10 mouse cellular contexts compared by ENCODE assay signal in the genomic region with DNA sequence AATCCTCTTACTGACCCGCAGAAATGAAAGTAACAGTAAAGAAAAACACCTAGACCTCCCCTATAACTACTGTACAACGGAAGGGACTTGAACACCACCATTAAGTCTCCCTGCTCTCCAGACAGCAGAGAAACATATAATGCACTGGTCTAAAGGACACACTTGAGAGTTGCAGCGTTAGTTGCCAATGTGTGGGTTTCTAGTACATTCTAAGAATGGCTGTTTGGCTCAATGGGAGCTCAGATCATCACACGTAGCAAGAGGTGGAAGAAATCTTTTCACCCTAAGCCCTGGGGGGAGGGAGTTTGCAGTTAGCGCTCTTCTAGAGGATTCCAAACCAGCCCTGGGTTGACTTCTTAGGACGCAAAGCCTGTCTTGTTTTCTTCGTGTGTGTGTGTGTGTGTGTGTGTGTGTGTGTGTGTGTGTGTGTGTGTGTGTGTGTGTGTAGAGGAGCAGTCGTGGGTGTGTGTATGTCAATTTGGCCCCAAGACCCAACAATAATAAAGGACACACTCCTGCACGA. TPM values are rescaled to one million over a fixed set of nuclear protein-coding genes. Genes with fewer than 3 reads are reported as not detected.
A peak's percentile ranks its signal among the peaks of the same experiment; 100 is the strongest.
DNase-seq lines count a peak whose midpoint lies in the region; ATAC-seq and TF ChIP-seq lines count a peak whose summit lies in the region.
"Had no signal": no experiment of that assay in that cellular context is flagged by ENCODE, and none has a peak within 500 bp of the region (broad histone marks: within the 10 kb centered on the region; RNA-seq: fewer than 3 reads in every experiment).

No protein-coding gene starts in this region.

- TF ChIP-seq EP300 in heart, adult 2 months (IDR thresholded peaks at IDR 0.05; ENCODE audit: insufficient read depth, low read depth, low read length): no peak

- no peak for DNase-seq in heart, adult 2 months
- DNase-seq in heart, postnatal 25 days (ENCODE audit: low spot score): no peak
- peak; percentile 25 for DNase-seq in ES-CJ7 (ENCODE audit: low read depth, low spot score)
- no peak for DNase-seq in liver, embryonic 13.5 days
- no peak for DNase-seq in testis, postnatal 10 days (ENCODE audit: low spot score)
- DNase-seq in right cerebral cortex, postnatal 4 days: no peak
- DNase-seq in urinary bladder, postnatal 4 days (ENCODE audit: low spot score in 2 of 2): no peak
- DNase-seq: kidney, postnatal 14 days; right cerebral cortex, postnatal 25 days had no signal

- no peak for ATAC-seq in forebrain, embryonic 16.5 days
- no peak for ATAC-seq in liver, embryonic 13.5 days (ENCODE audit: low read depth)

- H3K36me3 ChIP-seq in heart, adult 2 months (ENCODE audit: control insufficient read depth, insufficient read depth, low read length): no peaks in the 10 kb centered on the region
- H3K36me3 ChIP-seq in forebrain, embryonic 16.5 days (ENCODE audit: control insufficient read depth, insufficient read depth): no peaks in the 10 kb centered on the region
- H3K36me3 ChIP-seq in liver, embryonic 13.5 days: no peaks in the 10 kb centered on the region

- no peaks in the 10 kb centered on the region for H3K9me3 ChIP-seq in forebrain, embryonic 16.5 days (ENCODE audit: control insufficient read depth, low read length)
- H3K9me3 ChIP-seq in liver, embryonic 13.5 days (replicated peaks): no peaks in the 10 kb centered on the region

- H3K27me3 ChIP-seq in heart, adult 2 months (ENCODE audit: control insufficient read depth, insufficient read depth, low read length): peaks cover 9% of the 10 kb centered on the region
- H3K27me3 ChIP-seq in forebrain, embryonic 16.5 days (replicated peaks; ENCODE audit: control insufficient read depth, insufficient read depth, low read length): peaks cover 44% of the 10 kb centered on the region
- H3K27me3 ChIP-seq in liver, embryonic 13.5 days: peaks cover 100% of the 10 kb centered on the region

- H3K79me2 ChIP-seq in heart, adult 2 months (replicated peaks; ENCODE audit: control insufficient read depth, insufficient read depth, low read length): no peaks in the 10 kb centered on the region

- H3K4me2 ChIP-seq in forebrain, embryonic 16.5 days (ENCODE audit: low read length): peak overlapping the region; percentile 92
- 0 out of 2 replicates have a peak overlapping the region, but pooled peaks have one; percentile 13 for H3K4me2 ChIP-seq in liver, embryonic 13.5 days

- H3K9ac ChIP-seq in heart, adult 2 months (ENCODE audit: low read depth, low read length): no peak overlapping the region; the same call in 1 of the 2 replicates
- H3K9ac ChIP-seq in forebrain, embryonic 16.5 days (replicated peaks; ENCODE audit: low read depth, low read length): no peak overlapping the region
- no peak overlapping the region for H3K9ac ChIP-seq in liver, embryonic 13.5 days

- TF ChIP-seq CTCF in heart, adult 2 months (IDR thresholded peaks at IDR 0.05): no peak

- H3K4me3 ChIP-seq in heart, adult 2 months: peak overlapping the region; percentile 16; the same call in 1 of the 2 replicates
- H3K4me3 ChIP-seq in forebrain, embryonic 16.5 days (replicated peaks; ENCODE audit: low read length): peak overlapping the region; percentile 57
- peak overlapping the region; percentile 52; the same call in 1 of the 2 replicates for H3K4me3 ChIP-seq in liver, embryonic 13.5 days (replicated peaks)

- H3K27ac ChIP-seq in heart, adult 2 months: no peak overlapping the region
- no peak overlapping the region for H3K27ac ChIP-seq in forebrain, embryonic 16.5 days (ENCODE audit: low read length)
- H3K27ac ChIP-seq in liver, embryonic 13.5 days: no peak overlapping the region

- H3K4me1 ChIP-seq in heart, adult 2 months (ENCODE audit: control insufficient read depth, insufficient read depth, low read length): peaks cover 3% of the 10 kb centered on the region; the same call in 1 of the 2 replicates
- peaks cover 40% of the 10 kb centered on the region for H3K4me1 ChIP-seq in forebrain, embryonic 16.5 days (replicated peaks; ENCODE audit: control insufficient read depth, insufficient read depth, low read length)
- H3K4me1 ChIP-seq in liver, embryonic 13.5 days (replicated peaks): peaks cover 16% of the 10 kb centered on the region

- WGBS in heart, adult 2 months: 54% methylated on average over 9 of the region's 9 CpGs
- WGBS in forebrain, embryonic 16.5 days: 3% methylated on average over 9 of the region's 9 CpGs
- WGBS in liver, embryonic 13.5 days (ENCODE audit: insufficient replicate concordance): 2% methylated on average over 8 of the region's 9 CpGs

- TF ChIP-seq POLR2A in heart, adult 2 months (IDR thresholded peaks at IDR 0.05; ENCODE audit: insufficient read depth, low read depth, low read length): no peak

- intact Hi-C loops in heart, adult 2 months (cut with DNase I): loop anchor here (10.0 kb wide), 2 partner anchors 199 to 1499 kb away; no protein-coding TSS in a partner anchor
- intact Hi-C loops in heart, postnatal 25 days (cut with DNase I): loop anchor here (10.0 kb wide), 1 partner anchor 1449 kb away; no protein-coding TSS in a partner anchor

RNA-seq across cellular contexts. Expression of a gene that starts 2.7 kb away (rescaled TPM):
- total RNA-seq in heart, adult 2 months (2021): 10 to 100 TPM; 11.5 to 15.8 TPM
- polyA plus RNA-seq in heart, adult 2 months (2012; rRNA removed): 3.0 and 3.8 TPM in 2 replicates
- 10 to 100 TPM; 11.2 to 13.1 TPM for total RNA-seq in heart, postnatal 25 days (2021)
- 14.9 and 16.4 TPM in 2 replicates for polyA plus RNA-seq in forebrain, embryonic 16.5 days (2015; fragmentation: Nextera tagmentation; extraction: Ambion mirVana)
- polyA plus RNA-seq in liver, embryonic 13.5 days (2015; fragmentation: Nextera tagmentation; extraction: Ambion mirVana): 2.4 and 3.3 TPM in 2 replicates

RNA-seq across cellular contexts. Expression of a gene that starts 30.2 kb away (rescaled TPM):
- 1 to 10 TPM; 7.8 to 8.3 TPM for total RNA-seq in heart, adult 2 months (2021)
- 10.9 and 21.5 TPM in 2 replicates for polyA plus RNA-seq in heart, adult 2 months (2012; rRNA removed)
- 1 to 10 TPM; 8.1 to 9.4 TPM for total RNA-seq in heart, postnatal 25 days (2021)
- polyA plus RNA-seq in forebrain, embryonic 16.5 days (2015; fragmentation: Nextera tagmentation; extraction: Ambion mirVana): not detected in 2 replicates
- polyA plus RNA-seq in liver, embryonic 13.5 days (2015; fragmentation: Nextera tagmentation; extraction: Ambion mirVana): 7.2 and 9.0 TPM in 2 replicates
